Mouse (Mus musculus) embryonic facial prominence, embryonic 14.5 days (tissue): ENCODE measurements around the gene Dapk2. TPM values are rescaled to one million over a fixed set of nuclear protein-coding genes. Genes with fewer than 3 reads are reported as not detected.
"Not testable (repeated sequence)": the region's sequence is repeated elsewhere in the genome, so short reads cannot be mapped to it uniquely, and the experiment has no call there.

Experiments
- ATAC-seq: fragments of 200-750 bp; cut with Nextera tagmentation; 2 replicates; pipeline ENCODE4 v1.8.0; 2017; ENCODE audit warnings: low read depth, moderate number of reproducible peaks, moderate TSS enrichment
- DNase-seq: peaks from one replicate; pipeline ENCODE4 v3.0.0-alpha.2; 2015; ENCODE audit warnings: low spot score
- H3K27ac ChIP-seq: fragments of 300-500 bp; sonication (generic); replicated peaks from 2 replicates; pipeline ENCODE4 v1.5.1; 2014; ENCODE audit warnings: low read depth, mild to moderate bottlenecking, low read length, moderate library complexity
- H3K27me3 ChIP-seq: fragments of 300-500 bp; sonication (generic); replicated peaks from 2 replicates; pipeline ENCODE4 v1.6.1; 2014; ENCODE audit warnings: low read length; ENCODE audit not compliant: control insufficient read depth, insufficient read depth
- H3K36me3 ChIP-seq: fragments of 300-500 bp; sonication (generic); 2 replicates; pipeline ENCODE4 v1.6.1; 2014; ENCODE audit warnings: low read length, mixed read lengths; ENCODE audit not compliant: control insufficient read depth, insufficient read depth
- H3K4me1 ChIP-seq: fragments of 300-500 bp; sonication (generic); 2 replicates; pipeline ENCODE4 v1.6.1; 2014; ENCODE audit warnings: antibody characterized with exemption, low read length; ENCODE audit not compliant: control insufficient read depth, insufficient read depth
- H3K4me2 ChIP-seq: fragments of 300-500 bp; sonication (generic); 2 replicates; pipeline ENCODE4 v1.6.1; 2014; ENCODE audit warnings: low read depth, mild to moderate bottlenecking, low read length, moderate library complexity, mixed read lengths
- H3K4me3 ChIP-seq: fragments of 300-500 bp; sonication (generic); 2 replicates; pipeline ENCODE4 v1.5.1; 2014; ENCODE audit warnings: low read depth, mild to moderate bottlenecking, low read length
- H3K9ac ChIP-seq: fragments of 300-500 bp; sonication (generic); 2 replicates; pipeline ENCODE4 v1.6.1; 2014; ENCODE audit warnings: low read depth, mild to moderate bottlenecking, low read length, moderate library complexity, mixed read lengths
- H3K9me3 ChIP-seq: fragments of 300-500 bp; sonication (generic); 2 replicates; pipeline ENCODE4 v1.6.1; 2016; ENCODE audit warnings: low read length; ENCODE audit not compliant: control insufficient read depth
- WGBS: fragments of 180-500 bp; shearing (Covaris S2); extraction: QIAGEN DNeasy Blood & Tissue Kit; methylation state at CpG from one replicate; pipeline ENCODE4 v1.1.7; 2014; 5-methylcytosine and 5-hydroxymethylcytosine counted together
- polyA plus RNA-seq: library from polyadenylated mRNA; unstranded; fragments of >200 nt; fragmentation: Nextera tagmentation; extraction: Ambion mirVana; gene quantifications from 2 replicates; pipeline ENCODE4 v1.2.1, GENCODE M21; 2014

Gene Dapk2
- polyA plus RNA-seq, 1 experiment from 2014 or later, result 14.3 TPM

DNA sequence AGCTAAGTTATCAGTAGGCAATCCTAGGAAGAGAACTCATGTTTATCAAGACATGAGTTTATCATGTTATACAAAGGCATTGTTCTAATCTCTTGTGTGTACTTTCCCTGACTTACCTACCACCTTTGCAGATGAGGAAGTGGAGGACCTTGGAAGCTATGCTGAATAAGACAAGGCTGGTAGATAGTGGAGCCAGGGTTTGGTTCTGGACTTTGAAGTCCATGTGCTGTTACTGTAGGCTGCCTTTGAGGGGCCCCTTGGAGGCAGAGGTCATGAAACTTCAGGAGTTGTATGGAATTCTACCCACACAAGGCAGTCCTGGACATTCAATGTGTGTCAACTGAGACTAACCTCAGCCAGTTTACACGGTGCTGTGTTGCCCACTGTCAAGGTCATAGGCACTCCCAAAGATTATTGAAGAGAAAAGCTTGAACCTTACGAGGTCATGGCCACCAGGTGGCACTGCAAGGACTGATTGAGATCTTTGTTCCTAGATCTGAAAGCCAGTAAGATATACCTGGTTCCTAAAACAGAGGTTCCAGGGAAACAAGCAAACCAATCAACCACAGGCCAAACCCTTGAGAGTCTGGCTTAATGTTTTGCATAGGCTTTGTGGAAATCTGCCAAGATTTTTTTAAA lies 125.7 kb downstream of the Dapk2 start:
- ATAC-seq, result peak; percentile 44; the same call in 1 of the 2 replicates
- WGBS, result 20% methylated on average over 2 of the region's 2 CpGs
- no peak overlapping the region for H3K27ac ChIP-seq

DNA sequence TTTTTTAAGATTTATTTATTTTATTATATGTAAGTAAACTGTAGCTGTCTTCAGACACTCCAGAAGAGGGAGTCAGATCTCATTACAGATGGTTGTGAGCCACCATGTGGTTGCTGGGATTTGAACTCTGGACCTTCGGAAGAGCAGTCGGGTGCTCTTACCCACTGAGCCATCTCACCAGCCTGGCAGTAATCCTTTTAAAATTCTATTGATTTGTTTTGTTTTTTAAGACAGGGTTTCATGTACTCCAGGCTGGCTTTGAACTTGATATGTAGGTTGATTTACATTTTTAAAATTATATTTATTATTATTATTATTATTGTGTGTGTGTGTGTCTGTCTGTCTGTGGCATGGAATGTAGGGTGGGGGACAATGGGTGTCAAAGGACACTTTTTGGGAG lies 127.2 kb downstream of the Dapk2 start:
- H3K27ac ChIP-seq, H3K4me1 ChIP-seq, H3K9ac ChIP-seq, H3K4me2 ChIP-seq, H3K36me3 ChIP-seq, DNase-seq, ATAC-seq, H3K27me3 ChIP-seq, H3K9me3 ChIP-seq, H3K4me3 ChIP-seq: not testable (repeated sequence)
- 81% methylated on average over 2 of the region's 2 CpGs for WGBS

More for the DNA sequence above, 125.7 kb downstream of the Dapk2 start:
- no peak overlapping the region for H3K4me2 ChIP-seq
- H3K4me1 ChIP-seq, result no peaks in the 10 kb centered on the region
- H3K9me3 ChIP-seq, result no peaks in the 10 kb centered on the region
- no peak overlapping the region for H3K9ac ChIP-seq
- no peaks in the 10 kb centered on the region for H3K27me3 ChIP-seq
- no peaks in the 10 kb centered on the region for H3K36me3 ChIP-seq
- DNase-seq, result peak; percentile 67
- no peak overlapping the region for H3K4me3 ChIP-seq

DNA sequence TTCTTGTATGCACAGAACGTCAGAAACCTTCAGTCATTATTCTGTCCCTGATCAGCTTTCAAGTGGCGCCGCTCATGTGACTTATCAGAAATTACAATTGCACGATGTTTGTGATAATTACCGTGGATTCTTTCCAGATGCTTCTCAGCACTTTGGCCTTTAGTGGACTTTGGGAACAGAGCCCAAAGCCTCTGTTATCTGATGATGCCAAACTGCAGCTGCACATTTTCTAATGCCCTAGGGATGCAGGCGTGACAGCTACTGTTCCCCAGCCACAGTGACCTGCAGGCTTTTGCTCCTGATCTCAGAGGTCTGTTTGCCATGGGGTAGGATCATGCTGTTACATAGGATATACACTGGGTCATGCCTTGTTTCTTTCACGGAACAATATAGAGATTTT lies 127.9 kb downstream of the Dapk2 start:
- DNase-seq (peak; percentile 45), ATAC-seq (no peak)
- Histone ChIP-seq H3K4me2 (no peak overlapping the region), H3K4me3 (no peak overlapping the region), H3K27ac (no peak overlapping the region), H3K9me3 (no peaks in the 10 kb centered on the region), H3K27me3 (no peaks in the 10 kb centered on the region), H3K4me1 (no peaks in the 10 kb centered on the region), H3K9ac (no peak overlapping the region), H3K36me3 (no peaks in the 10 kb centered on the region)
- WGBS, result 18% methylated on average over 7 of the region's 7 CpGs

DNA sequence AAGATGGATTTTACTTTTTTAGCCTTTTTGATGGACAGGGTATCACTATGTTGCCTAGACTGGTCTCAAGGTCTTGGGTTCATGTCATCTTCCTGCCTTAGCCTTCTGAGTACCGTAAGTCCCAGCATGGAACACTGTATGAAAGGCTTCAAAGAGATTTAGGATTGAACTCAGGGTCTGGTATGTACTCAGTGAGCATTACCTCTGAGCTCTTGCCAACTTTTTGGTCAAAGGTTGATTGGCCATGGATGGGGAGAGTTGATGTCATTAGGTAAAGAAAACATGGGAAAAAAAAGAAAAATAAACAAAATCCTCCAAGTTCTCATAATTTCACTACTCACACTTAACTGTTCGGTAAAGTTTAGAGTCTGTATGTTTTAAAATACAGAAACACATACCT lies 132.7 kb downstream of the Dapk2 start:
- H3K9ac ChIP-seq, result no peak overlapping the region
- DNase-seq (no peak), ATAC-seq (no peak)
- no peak overlapping the region for H3K4me3 ChIP-seq
- no peak overlapping the region for H3K27ac ChIP-seq
- no peak overlapping the region for H3K4me2 ChIP-seq
- WGBS, result 78% methylated on average over 2 of the region's 2 CpGs
- no peaks in the 10 kb centered on the region for H3K4me1 ChIP-seq
- no peaks in the 10 kb centered on the region for H3K27me3 ChIP-seq
- no peaks in the 10 kb centered on the region for H3K9me3 ChIP-seq
- H3K36me3 ChIP-seq, result no peaks in the 10 kb centered on the region

DNA sequence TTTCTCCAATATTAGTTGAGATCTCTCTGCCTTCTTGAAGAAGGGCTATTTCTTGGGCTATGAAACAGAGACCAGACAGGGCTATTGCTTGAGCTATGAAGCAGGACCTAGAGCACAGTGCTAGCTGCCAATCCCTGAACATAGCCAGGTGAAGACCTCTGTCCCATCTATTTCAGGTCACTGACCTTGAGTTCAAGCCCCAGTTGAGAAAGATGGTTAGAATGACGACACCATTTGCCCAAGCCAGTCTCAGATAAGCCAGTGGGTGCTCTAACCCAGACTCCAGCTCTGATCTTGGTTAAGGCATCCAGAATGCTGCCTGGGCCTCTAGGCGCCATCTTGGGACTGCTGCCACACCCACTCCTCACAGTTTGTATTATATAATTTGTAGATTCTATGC lies 135.3 kb downstream of the Dapk2 start:
- Histone ChIP-seq H3K27ac (no peak overlapping the region), H3K9ac (no peak overlapping the region), H3K4me3 (no peak overlapping the region), H3K36me3 (no peaks in the 10 kb centered on the region), H3K4me2 (no peak overlapping the region), H3K9me3 (no peaks in the 10 kb centered on the region), H3K27me3 (no peaks in the 10 kb centered on the region), H3K4me1 (no peaks in the 10 kb centered on the region)
- ATAC-seq (no peak), DNase-seq (no peak)
- 82% methylated on average over 2 of the region's 2 CpGs for WGBS

DNA sequence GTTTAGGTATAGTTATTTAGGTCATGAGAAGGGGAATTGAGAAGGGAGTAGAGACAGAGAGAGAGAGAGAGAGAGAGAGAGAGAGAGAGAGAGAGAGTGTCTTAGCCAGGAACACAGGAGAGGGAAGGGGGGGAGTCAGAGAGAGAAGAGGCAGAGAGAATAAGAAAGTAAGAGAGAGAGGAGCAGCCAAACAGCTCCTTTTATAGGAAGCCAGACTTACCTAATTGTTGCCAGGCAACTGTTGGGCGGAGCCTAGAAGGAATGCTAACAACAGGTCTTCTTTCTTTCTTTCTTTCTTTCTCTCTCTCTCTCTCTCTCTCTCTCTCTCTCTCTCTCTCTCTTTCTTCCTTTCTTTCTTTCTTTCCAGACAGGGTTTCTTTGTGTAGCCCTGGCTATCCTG lies 136.2 kb downstream of the Dapk2 start:
- no peaks in the 10 kb centered on the region for H3K4me1 ChIP-seq
- no peak overlapping the region for H3K9ac ChIP-seq
- no peak overlapping the region for H3K27ac ChIP-seq
- H3K4me2 ChIP-seq, result no peak overlapping the region
- ATAC-seq (no peak), DNase-seq (no peak)
- WGBS, result 100% methylated on average over 1 of the region's 1 CpGs
- no peaks in the 10 kb centered on the region for H3K27me3 ChIP-seq
- H3K36me3 ChIP-seq, result no peaks in the 10 kb centered on the region
- no peak overlapping the region for H3K4me3 ChIP-seq
- no peaks in the 10 kb centered on the region for H3K9me3 ChIP-seq

DNA sequence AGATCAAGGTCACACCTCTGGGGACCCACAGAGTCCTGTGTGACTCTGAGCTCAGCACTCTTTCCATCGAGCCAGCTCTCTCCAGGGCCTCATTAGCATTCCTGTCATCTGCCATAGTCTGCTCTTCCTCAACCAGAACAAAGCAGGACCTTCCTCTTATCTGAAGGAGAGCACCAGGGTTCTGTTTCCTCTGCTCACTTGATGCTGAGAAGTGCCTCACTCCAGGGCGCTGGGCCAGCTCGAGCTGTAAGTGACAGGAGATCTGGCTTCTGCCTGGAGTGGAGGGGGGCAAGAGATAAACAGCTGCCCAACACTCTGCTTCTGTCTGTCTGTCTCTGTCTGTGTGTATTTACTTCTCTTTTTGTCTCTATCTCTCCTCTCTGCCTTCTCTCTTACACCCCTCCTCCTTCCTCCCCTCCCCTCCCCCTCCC lies 137.0 kb downstream of the Dapk2 start:
- no peak overlapping the region for H3K4me2 ChIP-seq
- H3K27ac ChIP-seq, result no peak overlapping the region
- H3K27me3 ChIP-seq, result no peaks in the 10 kb centered on the region
- H3K36me3 ChIP-seq, result no peaks in the 10 kb centered on the region
- no peak overlapping the region for H3K9ac ChIP-seq
- no peak overlapping the region for H3K4me3 ChIP-seq
- DNase-seq (peak; percentile 13), ATAC-seq (peak; percentile 60)
- 4% methylated on average over 3 of the region's 3 CpGs for WGBS
- H3K9me3 ChIP-seq, result no peaks in the 10 kb centered on the region
- no peaks in the 10 kb centered on the region for H3K4me1 ChIP-seq

DNA sequence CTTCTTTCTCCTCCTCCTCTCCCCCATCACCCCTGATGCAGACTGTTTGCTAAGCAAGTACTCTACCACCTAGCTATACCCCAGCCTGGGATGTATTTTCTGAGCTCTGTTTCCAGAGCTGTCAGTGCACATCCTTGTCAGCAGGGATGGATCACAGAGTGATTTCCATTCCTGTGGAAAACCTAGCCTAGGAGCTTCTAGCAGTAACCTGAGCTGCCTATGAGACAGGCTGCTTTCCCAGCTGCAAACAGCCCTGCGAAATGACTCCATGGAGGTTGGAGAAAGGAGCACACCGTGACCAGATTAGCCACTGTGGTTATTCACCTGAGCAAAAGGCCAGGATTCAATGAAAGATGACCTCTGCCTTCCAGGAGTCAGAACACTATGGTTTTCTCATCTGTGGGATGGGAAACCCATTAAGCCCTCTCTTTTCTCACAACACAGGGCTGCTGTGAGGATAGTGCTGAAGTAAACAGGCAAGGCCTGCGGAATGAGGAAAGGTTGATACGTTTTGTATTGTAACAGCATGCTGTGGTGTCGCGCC lies 137.6 kb downstream of the Dapk2 start:
- no peak overlapping the region for H3K27ac ChIP-seq
- H3K4me1 ChIP-seq, result no peaks in the 10 kb centered on the region
- DNase-seq (no peak), ATAC-seq (no peak)
- H3K4me2 ChIP-seq, result no peak overlapping the region
- H3K9ac ChIP-seq, result no peak overlapping the region
- WGBS, result 73% methylated on average over 6 of the region's 6 CpGs
- H3K4me3 ChIP-seq, result no peak overlapping the region
- H3K36me3 ChIP-seq, result no peaks in the 10 kb centered on the region
- H3K27me3 ChIP-seq, result no peaks in the 10 kb centered on the region
- H3K9me3 ChIP-seq, result no peaks in the 10 kb centered on the region

DNA sequence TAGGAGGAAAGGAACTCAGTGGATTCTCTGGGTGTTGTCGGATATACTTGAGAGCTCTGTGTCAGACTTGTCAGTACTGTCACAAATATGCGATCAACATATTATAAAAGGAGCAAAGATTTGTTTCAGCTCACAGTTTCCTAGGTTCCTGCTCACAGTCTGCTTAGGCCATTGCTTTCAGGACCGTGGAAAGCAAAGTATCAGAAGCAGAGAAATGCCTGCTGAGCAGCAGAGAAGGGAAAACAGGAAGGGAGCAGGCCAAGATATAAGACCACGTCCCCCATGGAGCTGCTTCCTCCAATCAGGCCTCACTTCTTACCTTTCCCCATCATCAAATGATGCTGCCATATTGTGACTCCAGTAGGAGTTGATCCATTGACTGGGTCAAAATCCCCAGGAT lies 140.8 kb downstream of the Dapk2 start:
- 79% methylated on average over 4 of the region's 4 CpGs for WGBS
- no peak overlapping the region for H3K9ac ChIP-seq
- DNase-seq (no peak), ATAC-seq (no peak)
- no peaks in the 10 kb centered on the region for H3K36me3 ChIP-seq
- no peaks in the 10 kb centered on the region for H3K27me3 ChIP-seq
- no peak overlapping the region for H3K4me2 ChIP-seq
- H3K4me1 ChIP-seq, result no peaks in the 10 kb centered on the region
- no peaks in the 10 kb centered on the region for H3K9me3 ChIP-seq
- H3K4me3 ChIP-seq, result no peak overlapping the region
- H3K27ac ChIP-seq, result no peak overlapping the region
